Comparison of ENCODE assay signal across 8 mouse cellular contexts in genomic region chr16:22161351-22162065, GRCm38 (mm10). TPM values are rescaled to one million over a fixed set of nuclear protein-coding genes. Genes with fewer than 3 reads are reported as not detected.
A peak's percentile ranks its signal among the peaks of the same experiment; 100 is the strongest.
DNase-seq lines count a peak whose midpoint lies in the region; ATAC-seq lines count a peak whose summit lies in the region.

No protein-coding gene starts in this region.

- intact Hi-C loops in gastrocnemius, postnatal 14 days (cut with DNase I; ENCODE audit: low total_unique reads): no loop called here

- ATAC-seq in lung, embryonic 15.5 days (ENCODE audit: borderline replicate concordance, extremely low read depth, low FRiP score, low TSS enrichment): peak; percentile 28; the same call in 1 of the 2 replicates
- ATAC-seq in midbrain, embryonic 14.5 days (ENCODE audit: low FRiP score, low TSS enrichment): peak; percentile 25
- no peak for ATAC-seq in erythroid progenitor cell, adult 5-6 weeks (replicated peaks; ENCODE audit: low FRiP score, poor library complexity, severe bottlenecking)
- no peak for ATAC-seq in inflammation-experienced regulatory T-cells, adult 6 months

- H3K4me3 ChIP-seq in lung, embryonic 15.5 days: peak overlapping the region; percentile 97
- peak overlapping the region; percentile 94 for H3K4me3 ChIP-seq in midbrain, embryonic 14.5 days (replicated peaks; ENCODE audit: low read depth, low read length)

- peak overlapping the region; percentile 91 for H3K4me2 ChIP-seq in lung, embryonic 15.5 days
- H3K4me2 ChIP-seq in midbrain, embryonic 14.5 days (ENCODE audit: low read length): peak overlapping the region; percentile 95

- peaks cover 25% of the 10 kb centered on the region; the same call in 1 of the 2 replicates for H3K4me1 ChIP-seq in lung, embryonic 15.5 days
- peaks cover 17% of the 10 kb centered on the region for H3K4me1 ChIP-seq in midbrain, embryonic 14.5 days (ENCODE audit: control insufficient read depth, insufficient read depth, low read length)

- H3K9me3 ChIP-seq in lung, embryonic 15.5 days: no peaks in the 10 kb centered on the region
- H3K9me3 ChIP-seq in midbrain, embryonic 14.5 days (ENCODE audit: control insufficient read depth, low read length): no peaks in the 10 kb centered on the region

- peak overlapping the region; percentile 91 for H3K27ac ChIP-seq in lung, embryonic 15.5 days
- H3K27ac ChIP-seq in midbrain, embryonic 14.5 days (replicated peaks; ENCODE audit: low read depth, low read length): peak overlapping the region; percentile 81

- H3K9ac ChIP-seq in lung, embryonic 15.5 days: peak overlapping the region; percentile 90
- H3K9ac ChIP-seq in midbrain, embryonic 14.5 days (replicated peaks; ENCODE audit: low read length): peak overlapping the region; percentile 81

- WGBS in lung, embryonic 15.5 days: under 1% methylated on average over 68 of the region's 71 CpGs
- under 1% methylated on average over 71 of the region's 71 CpGs for WGBS in midbrain, embryonic 14.5 days

- H3K27me3 ChIP-seq in lung, embryonic 15.5 days: no peaks in the 10 kb centered on the region
- no peaks in the 10 kb centered on the region for H3K27me3 ChIP-seq in midbrain, embryonic 14.5 days (ENCODE audit: control insufficient read depth, insufficient read depth, low read length)

- H3K36me3 ChIP-seq in lung, embryonic 15.5 days: no peaks in the 10 kb centered on the region
- H3K36me3 ChIP-seq in midbrain, embryonic 14.5 days (ENCODE audit: control insufficient read depth, insufficient read depth, low read length): no peaks in the 10 kb centered on the region

- no peak for DNase-seq in lung, postnatal 25 days (ENCODE audit: low spot score)
- DNase-seq in adrenal gland, postnatal 36 days: peak; percentile 25 to 51
- DNase-seq in gastrocnemius, postnatal 14 days: peak; percentile 30
- peak; percentile 51 for DNase-seq in kidney, postnatal 10 days
- peak; percentile 75 for DNase-seq in midbrain, embryonic 14.5 days

RNA-seq across cellular contexts. Expression of gene Igf2bp2, which starts 1.6 kb away (rescaled TPM):
- polyA plus RNA-seq in lung, embryonic 15.5 days (2015; fragmentation: Nextera tagmentation; extraction: Ambion mirVana): 55.8 and 56.6 TPM in 2 replicates
- 10 to 100 TPM in 1 of 2 experiments, 1 to 10 TPM in 1; 7.3 to 10.9 TPM for total RNA-seq in adrenal gland, postnatal 36 days (2021)
- 1 to 10 TPM; 4.7 to 6.9 TPM for total RNA-seq in gastrocnemius, postnatal 14 days (2021)
- polyA plus RNA-seq in midbrain, embryonic 14.5 days (2014; fragmentation: Nextera tagmentation; extraction: Ambion mirVana): 11.8 and 20.2 TPM in 2 replicates
- 1.1 TPM in 1 of 2 replicates, not detected in the other for total RNA-seq in erythroid progenitor cell, adult 5-6 weeks (2015; ENCODE audit: low replicate concordance)
- 0.38 TPM in 1 of 2 replicates, not detected in the other for total RNA-seq in erythroid progenitor cell, adult 5-6 weeks (2017; ENCODE audit: low replicate concordance)
- polyA plus RNA-seq in inflammation-experienced regulatory T-cells, adult 6 months (2017; shearing (Covaris generic)): under 1 TPM; 0.47 to 0.88 (median 0.54) TPM

Comparison
In these comparisons a context has a peak if more than half of its experiments do, and no peak if none do; other contexts are left out.
1. ATAC-seq: peak in lung, embryonic 15.5 days (single experiment) and midbrain, embryonic 14.5 days (single experiment); none in erythroid progenitor cell, adult 5-6 weeks (single experiment) and inflammation-experienced regulatory T-cells, adult 6 months (single experiment).